Mouse (Mus musculus) small intestine, adult 2 months (tissue): Measurements from ENCODE around the gene Capsl. TPM values are rescaled to one million over a fixed set of nuclear protein-coding genes. Genes with fewer than 3 reads are reported as not detected.

Source experiments
- H3K27ac ChIP-seq: fragments of 200-500 bp; 2 replicates; pipeline ENCODE4 v1.5.1; 2012; ENCODE audit warnings: low read depth, low read length, control low read depth, inconsistent platforms; ENCODE audit not compliant: insufficient read depth
- H3K27me3 ChIP-seq: fragments of 200-500 bp; 2 replicates; pipeline ENCODE4 v1.6.1; 2012; ENCODE audit warnings: mild to moderate bottlenecking, moderate library complexity, low read length, inconsistent platforms; ENCODE audit not compliant: control insufficient read depth, insufficient read depth
- H3K36me3 ChIP-seq: fragments of 200-500 bp; 2 replicates; pipeline ENCODE4 v1.6.1; 2012; ENCODE audit warnings: mild to moderate bottlenecking, low read length, control low read depth, inconsistent platforms; ENCODE audit not compliant: control insufficient read depth, insufficient read depth
- H3K4me1 ChIP-seq: fragments of 200-500 bp; 2 replicates; pipeline ENCODE4 v1.6.1; 2012; ENCODE audit warnings: low read length, inconsistent platforms, mixed read lengths; ENCODE audit not compliant: control insufficient read depth, insufficient read depth, insufficient read length
- H3K4me3 ChIP-seq: fragments of 200-500 bp; 2 replicates; pipeline ENCODE4 v1.5.1; 2012; ENCODE audit warnings: low read depth, mild to moderate bottlenecking, control low read depth, inconsistent platforms, low read length, moderate library complexity
- CTCF ChIP-seq: fragments of 200-500 bp; IDR thresholded peaks from 2 replicates; pipeline ENCODE4 v1.5.1; 2012; ENCODE audit warnings: low read depth, mild to moderate bottlenecking, control low read depth, inconsistent platforms, low read length, moderate library complexity, mixed read lengths; ENCODE audit not compliant: insufficient replicate concordance, insufficient read length; ENCODE audit errors: extremely low read depth
- POLR2A ChIP-seq: fragments of 200-500 bp; IDR thresholded peaks from 2 replicates; pipeline ENCODE4 v1.6.1; 2012; ENCODE audit warnings: low read depth, mild to moderate bottlenecking, control low read depth, inconsistent platforms, low read length, moderate library complexity
- WGBS: fragments of 180-500 bp; shearing (Covaris S2); methylation state at CpG from one replicate; pipeline ENCODE4 v1.1.7; 2018; 5-methylcytosine and 5-hydroxymethylcytosine counted together
- polyA plus RNA-seq: library from polyadenylated mRNA; depleted of rRNA; stranded (reverse); fragments of >200 nt; gene quantifications from 2 replicates; pipeline ENCODE4 v1.2.3, GENCODE M21; 2012

Gene Capsl
- polyA plus RNA-seq, 1 experiment = not detected

GRCm38 (mm10) chr15:9454198-9454597 is 18.4 kb downstream of the Capsl start:
- Histone ChIP-seq H3K27me3 (no peaks in the 10 kb centered on the region), H3K4me1 (no peaks in the 10 kb centered on the region), H3K4me3 (no peak overlapping the region), H3K36me3 (no peaks in the 10 kb centered on the region), H3K27ac (no peak overlapping the region)
- WGBS = 77% methylated on average over 4 of the region's 4 CpGs
- no peak for TF ChIP-seq POLR2A
- TF ChIP-seq CTCF = no peak

GRCm38 (mm10) chr15:9455241-9455640 is 19.4 kb downstream of the Capsl start:
- Histone ChIP-seq H3K27ac (no peak overlapping the region), H3K36me3 (no peaks in the 10 kb centered on the region), H3K4me3 (no peak overlapping the region), H3K4me1 (no peaks in the 10 kb centered on the region), H3K27me3 (no peaks in the 10 kb centered on the region)
- no peak for TF ChIP-seq POLR2A
- TF ChIP-seq CTCF = no peak
- 62% methylated on average over 4 of the region's 4 CpGs for WGBS

GRCm38 (mm10) chr15:9463521-9464027 is 27.7 kb downstream of the Capsl start:
- Histone ChIP-seq H3K27me3 (no peaks in the 10 kb centered on the region), H3K4me1 (no peaks in the 10 kb centered on the region), H3K4me3 (no peak overlapping the region), H3K27ac (no peak overlapping the region), H3K36me3 (no peaks in the 10 kb centered on the region)
- 62% methylated on average over 7 of the region's 7 CpGs for WGBS
- no peak for TF ChIP-seq CTCF
- no peak for TF ChIP-seq POLR2A

- 27% methylated on average over 1 of the region's 1 CpGs for WGBS
- no peak overlapping the region for H3K4me3 ChIP-seq
- TF ChIP-seq CTCF = no peak
- no peak for TF ChIP-seq POLR2A
- H3K4me1 ChIP-seq = no peaks in the 10 kb centered on the region
- H3K27ac ChIP-seq = no peak overlapping the region
- no peaks in the 10 kb centered on the region for H3K36me3 ChIP-seq
- H3K27me3 ChIP-seq = no peaks in the 10 kb centered on the region
These were observed 28.2 kb downstream of the Capsl start for GRCm38 (mm10) chr15:9464039-9464438.

- Histone ChIP-seq H3K27me3 (no peaks in the 10 kb centered on the region), H3K4me3 (no peak overlapping the region), H3K36me3 (no peaks in the 10 kb centered on the region), H3K4me1 (no peaks in the 10 kb centered on the region), H3K27ac (no peak overlapping the region)
- WGBS = 70% methylated on average over 4 of the region's 4 CpGs
- TF ChIP-seq POLR2A = no peak
- no peak for TF ChIP-seq CTCF
These were observed 35.3 kb downstream of the Capsl start for GRCm38 (mm10) chr15:9471053-9471685.

- Histone ChIP-seq H3K27ac (no peak overlapping the region), H3K27me3 (no peaks in the 10 kb centered on the region), H3K4me3 (no peak overlapping the region), H3K36me3 (no peaks in the 10 kb centered on the region), H3K4me1 (no peaks in the 10 kb centered on the region)
- TF ChIP-seq CTCF (no peak), POLR2A (no peak)
- WGBS = 40% methylated on average over 3 of the region's 3 CpGs
These were observed 36.3 kb downstream of the Capsl start for GRCm38 (mm10) chr15:9472167-9472566.

GRCm38 (mm10) chr15:9472618-9473017 is 36.8 kb downstream of the Capsl start:
- no peaks in the 10 kb centered on the region for H3K36me3 ChIP-seq
- no peaks in the 10 kb centered on the region for H3K4me1 ChIP-seq
- 42% methylated on average over 3 of the region's 3 CpGs for WGBS
- no peaks in the 10 kb centered on the region for H3K27me3 ChIP-seq
- TF ChIP-seq CTCF = no peak
- no peak for TF ChIP-seq POLR2A
- H3K27ac ChIP-seq = no peak overlapping the region
- no peak overlapping the region for H3K4me3 ChIP-seq
